Mouse (Mus musculus) heart, embryonic 13.5 days (tissue): Measurements from ENCODE around the gene Sipa1l3. TPM values are rescaled to one million over a fixed set of nuclear protein-coding genes. Genes with fewer than 3 reads are reported as not detected.

Source experiments
- ATAC-seq: fragments of 200-750 bp; cut with Nextera tagmentation; 2 replicates; pipeline ENCODE4 v1.8.0; 2017; ENCODE audit warnings: moderate TSS enrichment; ENCODE audit not compliant: insufficient number of reproducible peaks, low FRiP score, low TSS enrichment; ENCODE audit errors: extremely low read depth
- H3K27ac ChIP-seq: fragments of 300-500 bp; sonication (generic); replicated peaks from 2 replicates; pipeline ENCODE4 v1.5.1; 2015; ENCODE audit warnings: moderate library complexity, mild to moderate bottlenecking, inconsistent platforms
- H3K27me3 ChIP-seq: fragments of 300-500 bp; sonication (generic); replicated peaks from 2 replicates; pipeline ENCODE4 v1.6.1; 2015; ENCODE audit warnings: mild to moderate bottlenecking, inconsistent platforms
- H3K36me3 ChIP-seq: fragments of 300-500 bp; sonication (generic); 2 replicates; pipeline ENCODE4 v1.6.1; 2015; ENCODE audit warnings: mild to moderate bottlenecking, inconsistent platforms
- H3K4me1 ChIP-seq: fragments of 300-500 bp; sonication (generic); 2 replicates; pipeline ENCODE4 v1.6.1; 2015; ENCODE audit warnings: inconsistent platforms
- H3K4me2 ChIP-seq: fragments of 300-500 bp; sonication (generic); 2 replicates; pipeline ENCODE4 v1.6.1; 2015; ENCODE audit warnings: inconsistent platforms, mild to moderate bottlenecking, moderate library complexity
- H3K4me3 ChIP-seq: fragments of 300-500 bp; sonication (generic); 2 replicates; pipeline ENCODE4 v1.5.1; 2015; ENCODE audit warnings: moderate library complexity, mild to moderate bottlenecking, inconsistent platforms
- H3K9ac ChIP-seq: fragments of 300-500 bp; sonication (generic); 2 replicates; pipeline ENCODE4 v1.6.1; 2015; ENCODE audit warnings: inconsistent platforms, mild to moderate bottlenecking, moderate library complexity
- H3K9me3 ChIP-seq: fragments of 300-500 bp; sonication (generic); 2 replicates; pipeline ENCODE4 v1.6.1; 2016; ENCODE audit warnings: inconsistent platforms
- WGBS: fragments of 180-500 bp; shearing (Covaris S2); methylation state at CpG from one replicate; pipeline ENCODE4 v1.1.7; 2015; ENCODE audit warnings: mixed read lengths; 5-methylcytosine and 5-hydroxymethylcytosine counted together
- polyA plus RNA-seq: library from polyadenylated mRNA; unstranded; fragments of >200 nt; fragmentation: Nextera tagmentation; extraction: Ambion mirVana; gene quantifications from 2 replicates; pipeline ENCODE4 v1.2.1, GENCODE M21; 2015

Sipa1l3 gene
- polyA plus RNA-seq, 1 experiment from 2014 or later, result 4.1 TPM

DNA sequence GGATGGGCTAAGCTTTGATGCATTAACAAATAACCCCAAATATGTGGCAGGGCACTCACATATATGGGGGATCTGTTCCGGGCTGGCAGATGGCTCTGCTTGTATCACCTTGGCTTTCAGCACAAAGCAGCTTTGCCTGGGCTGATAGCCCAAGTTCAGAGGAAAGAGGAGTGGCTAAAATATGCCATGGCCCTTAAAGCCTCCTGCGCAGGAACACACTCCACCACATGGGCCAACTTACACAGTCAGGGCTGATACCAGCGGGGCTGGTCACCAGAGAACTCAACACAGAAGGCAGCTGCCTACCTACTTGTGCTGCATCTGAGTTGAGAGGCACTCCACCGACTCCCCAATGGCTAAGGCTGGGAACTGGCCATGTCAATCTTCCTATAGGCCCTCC lies 111.6 kb downstream of the Sipa1l3 start:
- no peak overlapping the region for H3K27ac ChIP-seq
- H3K4me1 ChIP-seq, result no peaks in the 10 kb centered on the region
- 79% methylated on average over 4 of the region's 4 CpGs for WGBS
- no peak overlapping the region for H3K4me2 ChIP-seq
- no peak for ATAC-seq
- 0 out of 2 replicates have a peak, but pooled peaks cover 4% of the 10 kb centered on the region for H3K36me3 ChIP-seq
- H3K9ac ChIP-seq, result no peak overlapping the region
- no peak overlapping the region for H3K4me3 ChIP-seq
- H3K27me3 ChIP-seq, result peaks cover 81% of the 10 kb centered on the region
- peaks cover 11% of the 10 kb centered on the region for H3K9me3 ChIP-seq

DNA sequence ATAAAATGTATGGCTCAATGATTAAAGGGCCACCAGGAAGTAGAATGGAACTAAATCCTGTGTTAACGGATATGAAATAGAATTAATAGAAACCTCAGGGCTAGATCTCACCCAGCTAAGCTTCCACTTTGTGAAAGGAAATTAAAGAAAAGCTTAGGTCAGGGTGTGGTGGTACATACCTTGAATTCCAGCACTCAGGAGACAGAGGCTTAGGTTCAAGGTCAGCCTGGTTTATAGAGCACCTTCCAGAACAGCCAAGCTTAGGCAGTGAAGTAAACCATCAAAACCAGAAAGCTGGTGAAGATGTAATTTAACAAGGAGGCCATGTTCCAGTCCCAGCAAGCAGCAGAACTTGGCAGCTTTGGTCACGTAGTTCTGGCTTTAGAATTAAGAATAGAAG lies 114.3 kb downstream of the Sipa1l3 start:
- H3K27ac ChIP-seq, result no peak overlapping the region
- no peak overlapping the region for H3K9ac ChIP-seq
- H3K36me3 ChIP-seq, result peaks cover 19% of the 10 kb centered on the region
- no peak overlapping the region for H3K4me2 ChIP-seq
- H3K9me3 ChIP-seq, result peaks cover 11% of the 10 kb centered on the region
- H3K4me3 ChIP-seq, result no peak overlapping the region
- ATAC-seq, result no peak
- peaks cover 80% of the 10 kb centered on the region for H3K27me3 ChIP-seq
- no peaks in the 10 kb centered on the region for H3K4me1 ChIP-seq
- WGBS, result 85% methylated on average over 2 of the region's 2 CpGs

DNA sequence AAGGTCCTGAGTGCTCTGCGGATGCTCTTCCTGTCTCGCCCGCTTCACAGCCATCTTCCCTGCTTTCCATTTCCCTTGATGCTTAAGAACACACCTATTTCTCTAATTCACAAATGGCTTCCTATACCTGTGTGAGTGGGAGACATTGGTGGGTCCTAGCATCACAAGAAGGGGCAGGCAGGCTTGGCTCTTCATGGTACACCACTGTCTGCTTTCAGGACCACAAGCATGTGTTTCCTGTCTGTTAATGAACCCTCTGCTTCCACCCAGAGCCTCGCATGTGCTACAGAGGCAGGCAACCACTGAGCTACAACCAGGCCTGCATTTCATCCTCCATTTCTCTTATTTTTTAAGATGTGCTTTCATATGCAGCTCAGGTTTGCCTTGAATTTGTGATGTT lies 116.4 kb downstream of the Sipa1l3 start:
- H3K9ac ChIP-seq, result no peak overlapping the region
- peaks cover 19% of the 10 kb centered on the region for H3K36me3 ChIP-seq
- H3K27me3 ChIP-seq, result peaks cover 75% of the 10 kb centered on the region
- H3K9me3 ChIP-seq, result peaks cover 11% of the 10 kb centered on the region
- no peak overlapping the region for H3K27ac ChIP-seq
- peaks cover 10% of the 10 kb centered on the region for H3K4me1 ChIP-seq
- WGBS, result 88% methylated on average over 4 of the region's 4 CpGs
- ATAC-seq, result no peak
- H3K4me2 ChIP-seq, result no peak overlapping the region
- H3K4me3 ChIP-seq, result no peak overlapping the region

DNA sequence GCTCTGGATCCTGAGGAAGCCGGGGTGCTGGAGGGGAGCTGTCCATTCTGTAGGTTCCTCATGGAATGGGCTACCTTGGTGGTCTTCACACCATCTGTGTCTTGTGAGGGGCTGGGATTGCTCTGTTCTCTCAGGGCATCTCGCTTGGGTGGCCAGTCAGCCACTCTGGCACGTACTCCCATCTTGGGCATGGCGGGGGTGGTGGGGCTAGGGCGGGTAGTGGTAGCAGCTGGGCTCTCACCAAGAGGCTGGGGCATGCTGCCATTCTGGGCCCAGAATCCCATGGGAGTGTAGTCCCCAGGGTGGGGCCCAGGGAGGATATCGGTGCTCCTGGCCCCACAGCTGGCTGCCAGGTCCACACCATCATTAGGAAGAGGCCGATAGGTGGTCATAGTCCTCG lies 118.0 kb downstream of the Sipa1l3 start:
- Histone ChIP-seq H3K9me3 (peaks cover 11% of the 10 kb centered on the region), H3K4me1 (peaks cover 12% of the 10 kb centered on the region), H3K4me3 (no peak overlapping the region), H3K27me3 (peaks cover 75% of the 10 kb centered on the region), H3K4me2 (no peak overlapping the region), H3K36me3 (peaks cover 23% of the 10 kb centered on the region), H3K9ac (no peak overlapping the region), H3K27ac (no peak overlapping the region)
- no peak for ATAC-seq
- 92% methylated on average over 7 of the region's 8 CpGs for WGBS

DNA sequence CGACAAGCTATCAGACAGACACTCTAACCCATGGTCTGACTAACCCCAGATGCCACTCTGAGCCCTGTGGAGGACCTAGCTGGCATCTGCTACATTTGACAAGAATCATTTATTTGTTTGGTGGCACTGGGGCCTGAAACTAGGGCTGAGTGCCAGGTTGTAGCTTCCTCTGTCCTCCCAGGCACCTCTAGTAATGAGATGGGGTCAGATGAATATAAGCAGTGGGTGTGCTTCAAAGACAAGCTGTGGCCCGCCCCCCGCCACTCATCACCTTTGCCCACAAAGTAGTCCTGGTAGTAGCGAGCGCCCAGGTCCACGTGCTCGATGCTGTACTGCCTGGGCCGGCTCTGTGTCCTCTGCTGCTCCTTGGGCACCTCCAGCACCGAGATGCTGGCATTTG lies 119.4 kb downstream of the Sipa1l3 start:
- ATAC-seq, result no peak
- Histone ChIP-seq H3K9ac (no peak overlapping the region), H3K9me3 (peaks cover 11% of the 10 kb centered on the region), H3K27me3 (peaks cover 83% of the 10 kb centered on the region), H3K36me3 (peaks cover 22% of the 10 kb centered on the region), H3K27ac (no peak overlapping the region), H3K4me3 (no peak overlapping the region), H3K4me1 (peaks cover 12% of the 10 kb centered on the region), H3K4me2 (no peak overlapping the region)
- WGBS, result 88% methylated on average over 9 of the region's 9 CpGs

DNA sequence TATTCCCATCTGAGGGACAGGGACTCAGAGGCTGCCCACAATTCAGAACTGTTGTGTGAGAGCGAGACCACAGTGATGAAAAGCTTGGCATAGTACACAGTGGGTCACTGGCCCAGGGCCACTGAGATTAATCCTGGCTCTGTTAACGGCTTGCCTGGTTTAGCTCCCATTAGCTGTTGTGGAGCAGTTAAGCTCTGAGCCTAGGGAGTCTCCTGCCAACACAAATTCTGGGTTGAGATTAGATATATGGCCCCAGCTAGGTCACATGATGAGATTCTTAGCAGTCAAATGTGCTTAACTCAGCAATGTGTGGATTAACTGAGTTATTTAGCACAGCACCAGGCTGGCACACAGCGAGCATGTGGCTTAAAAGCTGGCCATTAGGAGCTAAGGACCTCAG lies 121.0 kb downstream of the Sipa1l3 start:
- ATAC-seq, result peak; percentile 45; the same call in 1 of the 2 replicates
- Histone ChIP-seq H3K27me3 (peaks cover 93% of the 10 kb centered on the region), H3K36me3 (peaks cover 22% of the 10 kb centered on the region)

DNA sequence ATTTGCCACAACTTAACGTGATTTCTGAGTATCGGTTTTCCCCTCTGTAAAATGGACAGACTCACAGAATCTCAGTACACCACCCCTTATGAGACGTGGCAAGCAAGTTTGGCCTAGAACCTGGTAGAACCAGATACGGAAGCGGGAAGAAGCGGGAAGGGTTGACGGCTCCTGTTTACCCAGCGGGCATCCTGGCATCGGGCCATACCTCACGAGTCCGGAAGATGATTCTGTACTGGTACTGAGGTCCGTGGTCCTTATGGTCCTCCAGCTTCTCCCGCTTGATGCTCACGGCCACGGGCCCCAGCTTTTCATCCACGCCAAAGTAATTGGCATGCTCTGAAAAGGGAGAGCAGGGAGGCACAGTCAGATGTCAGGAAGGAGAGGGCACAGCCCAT lies 121.5 kb downstream of the Sipa1l3 start:
- Histone ChIP-seq H3K9me3 (no peaks in the 10 kb centered on the region), H3K27ac (no peak overlapping the region), H3K27me3 (peaks cover 94% of the 10 kb centered on the region), H3K4me1 (peaks cover 24% of the 10 kb centered on the region), H3K9ac (no peak overlapping the region), H3K4me3 (no peak overlapping the region), H3K36me3 (peaks cover 22% of the 10 kb centered on the region), H3K4me2 (no peak overlapping the region)
- no peak for ATAC-seq
- 85% methylated on average over 16 of the region's 16 CpGs for WGBS

More for the DNA sequence above, 121.0 kb downstream of the Sipa1l3 start:
- H3K9me3 ChIP-seq, result no peaks in the 10 kb centered on the region
- H3K27ac ChIP-seq, result no peak overlapping the region
- H3K4me2 ChIP-seq, result no peak overlapping the region
- H3K9ac ChIP-seq, result no peak overlapping the region
- H3K4me3 ChIP-seq, result no peak overlapping the region
- 48% methylated on average over 3 of the region's 3 CpGs for WGBS
- peaks cover 19% of the 10 kb centered on the region for H3K4me1 ChIP-seq

DNA sequence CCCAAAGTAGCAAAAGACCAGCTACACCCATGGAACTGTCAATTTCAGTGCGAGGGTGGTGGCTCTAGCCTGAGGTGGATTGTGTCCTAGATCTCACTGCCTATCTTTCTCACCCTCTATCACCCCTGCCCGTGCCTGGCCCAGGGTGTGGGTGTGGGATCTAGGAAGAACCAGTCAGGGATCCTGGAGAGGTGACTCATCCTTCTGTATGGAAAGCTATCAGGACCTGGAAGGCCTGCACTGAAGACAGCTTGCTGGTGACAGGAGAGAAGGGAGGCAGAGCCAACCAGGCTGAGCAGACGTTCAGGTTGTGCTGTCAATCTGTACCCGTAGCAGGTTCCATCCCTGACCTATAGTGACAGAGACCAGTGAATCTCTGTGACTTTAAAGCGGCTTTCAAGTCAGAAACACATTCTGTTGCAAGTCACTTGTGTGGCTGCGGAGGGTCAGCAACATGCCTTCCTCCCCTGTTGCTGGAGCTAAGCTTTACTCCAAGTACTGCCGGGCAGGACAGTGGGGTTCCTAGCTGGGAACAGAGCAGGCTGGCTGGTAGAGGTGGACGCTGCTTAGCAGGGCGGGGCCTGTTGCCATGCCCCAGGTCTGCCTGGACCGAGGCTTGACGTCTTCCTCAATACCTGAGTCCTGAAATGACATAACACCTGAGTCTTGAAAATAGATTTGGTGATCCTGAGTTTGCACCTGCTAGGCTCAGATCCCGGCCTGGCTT lies 122.1 kb downstream of the Sipa1l3 start:
- H3K9me3 ChIP-seq, result no peaks in the 10 kb centered on the region
- H3K9ac ChIP-seq, result no peak overlapping the region
- H3K27me3 ChIP-seq, result peaks cover 95% of the 10 kb centered on the region
- peaks cover 26% of the 10 kb centered on the region for H3K4me1 ChIP-seq
- no peak overlapping the region for H3K4me3 ChIP-seq
- no peak overlapping the region for H3K27ac ChIP-seq
- no peak for ATAC-seq
- WGBS, result 75% methylated on average over 12 of the region's 12 CpGs
- no peak overlapping the region for H3K4me2 ChIP-seq
- peaks cover 22% of the 10 kb centered on the region for H3K36me3 ChIP-seq

DNA sequence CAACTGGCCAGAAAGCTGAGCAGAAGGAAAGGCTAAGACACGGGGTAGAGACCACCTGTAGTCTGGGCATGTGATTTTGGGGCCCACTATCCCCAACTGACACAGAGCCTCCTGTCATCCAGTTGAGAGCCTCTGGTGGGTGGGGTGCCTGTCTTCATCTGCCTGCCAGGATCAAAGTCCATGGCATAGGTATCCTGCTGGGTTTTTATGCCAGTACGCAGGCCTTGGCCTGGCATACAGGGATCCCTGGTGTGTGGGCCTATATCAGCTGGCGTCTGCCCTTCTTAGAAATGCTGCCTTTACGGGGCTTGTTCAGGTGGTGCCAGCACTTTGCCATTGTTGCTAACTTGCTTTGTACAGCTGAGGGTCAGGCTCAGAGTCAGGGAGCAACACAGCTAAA lies 123.3 kb downstream of the Sipa1l3 start:
- Histone ChIP-seq H3K4me3 (no peak overlapping the region), H3K27me3 (peaks cover 95% of the 10 kb centered on the region), H3K27ac (no peak overlapping the region), H3K36me3 (peaks cover 18% of the 10 kb centered on the region), H3K4me2 (no peak overlapping the region), H3K9me3 (no peaks in the 10 kb centered on the region), H3K9ac (no peak overlapping the region), H3K4me1 (peaks cover 30% of the 10 kb centered on the region)
- no peak for ATAC-seq
- 90% methylated on average over 4 of the region's 4 CpGs for WGBS

DNA sequence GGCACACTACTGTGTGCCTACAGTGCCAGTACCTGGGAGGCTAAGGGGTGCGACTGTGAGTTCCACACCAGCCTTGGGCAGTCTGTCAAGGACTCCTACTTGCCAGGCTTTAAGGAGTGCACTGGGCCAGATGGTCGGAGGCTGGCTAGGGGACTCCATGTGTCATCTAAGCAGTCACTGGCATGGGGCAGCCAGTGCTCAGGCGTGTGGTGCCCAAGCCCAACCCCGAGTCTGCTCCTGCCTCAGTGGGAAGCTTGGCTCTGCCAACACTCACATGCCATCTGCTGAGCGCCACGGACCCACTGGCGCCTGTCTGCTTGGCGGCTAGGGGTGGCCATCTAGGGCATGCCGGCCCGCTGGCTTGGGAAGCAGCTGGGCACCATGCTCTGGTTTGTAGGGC lies 125.1 kb downstream of the Sipa1l3 start:
- no peak overlapping the region for H3K4me3 ChIP-seq
- peaks cover 35% of the 10 kb centered on the region for H3K4me1 ChIP-seq
- H3K27ac ChIP-seq, result no peak overlapping the region
- no peak overlapping the region for H3K9ac ChIP-seq
- H3K9me3 ChIP-seq, result no peaks in the 10 kb centered on the region
- no peak overlapping the region for H3K4me2 ChIP-seq
- ATAC-seq, result no peak
- peaks cover 7% of the 10 kb centered on the region; the same call in 1 of the 2 replicates for H3K36me3 ChIP-seq
- peaks cover 87% of the 10 kb centered on the region for H3K27me3 ChIP-seq
- WGBS, result 90% methylated on average over 10 of the region's 10 CpGs

DNA sequence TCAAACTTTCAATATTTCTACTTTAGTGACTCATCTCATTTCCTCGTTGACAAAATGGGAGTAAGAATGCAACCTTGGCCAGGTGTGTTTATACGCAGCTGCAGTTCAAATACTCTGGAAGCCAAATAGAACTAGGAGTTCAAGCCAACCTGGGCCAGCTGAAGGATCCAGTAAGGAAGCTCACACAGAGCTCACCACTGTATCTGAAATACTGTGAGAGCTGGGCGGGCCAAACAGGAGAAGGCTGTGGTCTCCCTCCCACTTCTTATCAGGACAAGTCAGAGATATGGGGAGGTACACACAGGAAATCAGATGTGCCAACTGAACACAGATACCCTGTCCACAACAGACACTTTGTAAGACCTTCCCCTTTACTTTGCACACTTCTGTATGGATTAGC lies 125.6 kb downstream of the Sipa1l3 start:
- peaks cover 86% of the 10 kb centered on the region for H3K27me3 ChIP-seq
- ATAC-seq, result no peak
- H3K9ac ChIP-seq, result no peak overlapping the region
- no peaks in the 10 kb centered on the region for H3K9me3 ChIP-seq
- WGBS, result 76% methylated on average over 3 of the region's 3 CpGs
- H3K27ac ChIP-seq, result no peak overlapping the region
- H3K4me2 ChIP-seq, result no peak overlapping the region
- peaks cover 33% of the 10 kb centered on the region for H3K4me1 ChIP-seq
- H3K4me3 ChIP-seq, result no peak overlapping the region
- peaks cover 7% of the 10 kb centered on the region; the same call in 1 of the 2 replicates for H3K36me3 ChIP-seq
